Mouse (Mus musculus) kidney, adult 2 months (tissue): ENCODE data around the gene Rapgef5. TPM values are rescaled to one million over a fixed set of nuclear protein-coding genes. Genes with fewer than 3 reads are reported as not detected.

ENCODE experiments used
- DNase-seq: peaks from one replicate; pipeline ENCODE4 v3.0.0; 2021
- H3K27ac ChIP-seq: fragments of 200-500 bp; 2 replicates; pipeline ENCODE4 v1.5.1; 2012; ENCODE audit warnings: low read depth, low read length, control low read depth, inconsistent platforms; ENCODE audit not compliant: insufficient read depth
- H3K27me3 ChIP-seq: fragments of 200-500 bp; replicated peaks from 2 replicates; pipeline ENCODE4 v1.6.1; 2012; ENCODE audit warnings: mild to moderate bottlenecking, moderate library complexity, low read length, inconsistent platforms; ENCODE audit not compliant: control insufficient read depth, insufficient read depth
- H3K36me3 ChIP-seq: fragments of 200-500 bp; 2 replicates; pipeline ENCODE4 v1.6.1; 2012; ENCODE audit warnings: mild to moderate bottlenecking, moderate library complexity, low read length, inconsistent platforms; ENCODE audit not compliant: control insufficient read depth, insufficient read depth
- H3K4me1 ChIP-seq: fragments of 200-500 bp; 2 replicates; pipeline ENCODE4 v1.6.1; 2011; ENCODE audit warnings: low read length; ENCODE audit not compliant: control insufficient read depth, insufficient read depth
- H3K4me3 ChIP-seq: fragments of 200-500 bp; 2 replicates; pipeline ENCODE4 v1.5.1; 2011; ENCODE audit warnings: mild to moderate bottlenecking, low read depth, low read length, control low read depth; ENCODE audit not compliant: insufficient read depth
- CTCF ChIP-seq: fragments of 200-500 bp; conservative IDR thresholded peaks from 2 replicates; pipeline ENCODE4 v1.5.1; 2011; ENCODE audit warnings: low read depth, mild to moderate bottlenecking, control low read depth, low read length, moderate library complexity, mixed read lengths; ENCODE audit not compliant: insufficient read depth, insufficient read length
- POLR2A ChIP-seq: fragments of 200-500 bp; IDR thresholded peaks from one replicate; pipeline ENCODE4 v1.6.1; 2011; ENCODE audit warnings: low read depth, low read length, control low read depth
- WGBS: fragments of 180-500 bp; shearing (Covaris S2); methylation state at CpG from one replicate; pipeline ENCODE4 v1.1.7; 2018; 5-methylcytosine and 5-hydroxymethylcytosine counted together
- polyA plus RNA-seq: library from polyadenylated mRNA; depleted of rRNA; stranded (reverse); fragments of >200 nt; gene quantifications from 2 replicates; pipeline ENCODE4 v1.2.3, GENCODE M21; 2012

Gene Rapgef5
- polyA plus RNA-seq, 1 experiment, result 8.4 TPM

- WGBS, result 59% methylated on average over 1 of the region's 1 CpGs
- no peak overlapping the region for H3K4me3 ChIP-seq
- no peaks in the 10 kb centered on the region for H3K36me3 ChIP-seq
- no peak for DNase-seq
- H3K27ac ChIP-seq, result no peak overlapping the region
- no peaks in the 10 kb centered on the region for H3K4me1 ChIP-seq
- TF ChIP-seq POLR2A (no peak), CTCF (no peak)
- no peaks in the 10 kb centered on the region for H3K27me3 ChIP-seq
Observed at GRCm38 (mm10) chr12:117632133-117632532, 115.9 kb downstream of the Rapgef5 start.

GRCm38 (mm10) chr12:117636139-117636772 is 120.0 kb downstream of the Rapgef5 start:
- DNase-seq, result no peak
- Histone ChIP-seq H3K27me3 (no peaks in the 10 kb centered on the region), H3K4me1 (no peaks in the 10 kb centered on the region), H3K4me3 (no peak overlapping the region), H3K36me3 (no peaks in the 10 kb centered on the region), H3K27ac (no peak overlapping the region)
- TF ChIP-seq CTCF (no peak), POLR2A (no peak)
- 83% methylated on average over 2 of the region's 2 CpGs for WGBS

- H3K4me1 ChIP-seq, result no peaks in the 10 kb centered on the region
- no peak for DNase-seq
- 71% methylated on average over 6 of the region's 6 CpGs for WGBS
- H3K4me3 ChIP-seq, result no peak overlapping the region
- H3K36me3 ChIP-seq, result no peaks in the 10 kb centered on the region
- TF ChIP-seq CTCF (no peak), POLR2A (no peak)
- no peaks in the 10 kb centered on the region for H3K27me3 ChIP-seq
- H3K27ac ChIP-seq, result no peak overlapping the region
Observed at GRCm38 (mm10) chr12:117636969-117637368, 120.7 kb downstream of the Rapgef5 start.

- Histone ChIP-seq H3K36me3 (no peaks in the 10 kb centered on the region), H3K27ac (no peak overlapping the region), H3K27me3 (no peaks in the 10 kb centered on the region), H3K4me1 (no peaks in the 10 kb centered on the region), H3K4me3 (no peak overlapping the region)
- WGBS, result 74% methylated on average over 2 of the region's 2 CpGs
- no peak for DNase-seq
- TF ChIP-seq POLR2A (no peak), CTCF (no peak)
Observed at GRCm38 (mm10) chr12:117638833-117639232, 122.6 kb downstream of the Rapgef5 start.

DNA sequence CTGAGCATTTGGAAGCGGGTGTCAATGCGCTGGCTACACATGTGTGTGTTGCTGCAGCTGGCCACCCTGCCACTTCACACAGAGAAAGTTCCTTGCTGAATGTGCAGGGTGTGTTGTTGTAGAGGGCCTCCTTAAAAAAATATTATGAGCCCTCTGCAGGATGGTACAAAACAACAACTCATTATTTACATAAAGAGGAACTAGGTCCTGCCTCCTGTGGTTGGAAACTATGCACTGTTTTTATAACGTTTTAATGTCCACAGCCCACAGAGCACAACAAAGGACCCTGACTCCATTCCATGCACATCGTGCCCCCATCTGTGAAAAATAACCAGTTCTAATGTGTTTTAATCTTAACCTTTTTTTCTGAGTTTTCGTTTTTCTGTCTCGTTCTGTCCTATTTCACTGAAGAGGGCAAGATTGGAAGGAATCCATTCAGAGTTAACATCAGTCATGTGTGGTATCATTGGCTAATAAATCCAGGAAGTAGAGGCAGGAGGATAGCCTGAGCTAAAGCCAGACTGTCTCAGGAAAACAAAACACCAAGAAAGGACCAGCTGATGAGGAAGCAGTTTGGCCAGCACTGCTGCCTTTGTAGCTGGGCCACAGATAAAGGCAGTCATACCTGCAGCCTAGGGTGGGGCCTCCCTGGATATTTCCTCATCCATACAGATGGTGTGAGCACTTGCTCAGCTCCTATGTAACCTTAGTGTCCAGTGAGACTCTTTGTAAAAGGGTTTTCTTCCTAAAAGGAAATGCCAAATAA is 123.3 kb downstream of the Rapgef5 start:
- DNase-seq, result no peak
- no peaks in the 10 kb centered on the region for H3K36me3 ChIP-seq
- WGBS, result 64% methylated on average over 6 of the region's 6 CpGs
- H3K27ac ChIP-seq, result no peak overlapping the region
- H3K4me3 ChIP-seq, result no peak overlapping the region
- no peaks in the 10 kb centered on the region for H3K4me1 ChIP-seq
- TF ChIP-seq CTCF (no peak), POLR2A (no peak)
- H3K27me3 ChIP-seq, result no peaks in the 10 kb centered on the region

DNA sequence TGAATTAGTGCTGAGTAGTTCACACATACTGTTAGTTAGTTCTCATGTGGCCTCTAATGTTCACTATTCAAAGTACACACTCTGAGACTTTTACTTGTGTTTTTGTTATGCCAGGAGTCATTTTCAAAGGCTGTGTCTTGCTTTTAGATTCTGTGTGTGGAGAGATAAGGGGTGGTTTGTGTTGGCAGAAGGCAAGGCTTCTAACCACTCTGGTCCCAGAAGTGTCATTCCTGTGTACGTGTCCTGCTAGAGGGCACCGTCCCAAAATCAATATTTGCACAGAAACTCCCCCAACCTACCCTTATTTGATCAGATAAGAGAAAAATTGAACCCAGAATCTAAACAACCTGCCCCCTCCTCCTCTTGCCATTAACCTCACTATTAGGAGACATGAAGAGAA is 126.2 kb downstream of the Rapgef5 start:
- WGBS, result 58% methylated on average over 2 of the region's 2 CpGs
- no peaks in the 10 kb centered on the region for H3K4me1 ChIP-seq
- no peak for DNase-seq
- H3K4me3 ChIP-seq, result no peak overlapping the region
- no peaks in the 10 kb centered on the region for H3K36me3 ChIP-seq
- H3K27ac ChIP-seq, result no peak overlapping the region
- no peak for TF ChIP-seq CTCF
- no peaks in the 10 kb centered on the region for H3K27me3 ChIP-seq

DNA sequence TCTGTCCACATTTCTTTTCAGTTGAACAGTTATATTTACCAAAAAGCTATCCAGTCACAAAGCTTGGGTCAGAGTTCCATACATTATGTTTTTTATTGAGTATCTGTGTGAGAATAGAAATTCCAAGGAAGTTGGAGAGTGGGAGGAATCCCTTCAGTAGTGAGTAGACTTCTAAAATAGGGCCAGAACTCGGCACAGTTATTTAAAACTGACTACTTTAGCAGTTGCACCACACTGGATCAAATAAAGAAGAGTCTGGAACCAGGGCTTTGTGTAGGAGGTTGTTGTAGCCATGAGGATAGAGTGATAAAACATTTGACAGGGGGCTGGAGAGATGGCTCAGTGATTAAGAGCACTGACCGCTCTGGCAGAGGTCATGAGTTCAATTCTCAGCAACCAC is 129.5 kb downstream of the Rapgef5 start:
- H3K4me1 ChIP-seq, result no peaks in the 10 kb centered on the region
- no peaks in the 10 kb centered on the region for H3K27me3 ChIP-seq
- 57% methylated on average over 2 of the region's 2 CpGs for WGBS
- H3K4me3 ChIP-seq, result no peak overlapping the region
- no peak for DNase-seq
- H3K36me3 ChIP-seq, result no peaks in the 10 kb centered on the region
- H3K27ac ChIP-seq, result no peak overlapping the region
- no peak for TF ChIP-seq CTCF
- no peak for TF ChIP-seq POLR2A
